ENCODE assay signal across 13 mouse cellular contexts in genomic region chr3:136761292-136761978, GRCm38 (mm10).
DNase-seq lines count a peak whose midpoint lies in the region; ATAC-seq and TF ChIP-seq lines count a peak whose summit lies in the region.
"Had no signal": no experiment of that assay in that cellular context is flagged by ENCODE, and none has a peak within 500 bp of the region (broad histone marks: within the 10 kb centered on the region; RNA-seq: fewer than 3 reads in every experiment).

No protein-coding gene starts in this region.

- peak; percentile 97 for TF ChIP-seq EP300 in CH12.LX (IDR thresholded peaks at IDR 0.05; ENCODE audit: low read length)

- TF ChIP-seq CTCF in CH12.LX (conservative IDR thresholded peaks at IDR 0.05 in 1 of 2, IDR thresholded peaks at IDR 0.05 in 1 of 2; ENCODE audit: low read depth in 2 of 2, low read length in 2 of 2), result no peak

- H3K4me3 ChIP-seq in CH12.LX (replicated peaks in 1 of 3; ENCODE audit: low read depth in 2 of 3, low read length in 2 of 3, poor library complexity in 1 of 3), result peak overlapping the region in 1 of 3 experiments; percentile 13
- H3K4me3 ChIP-seq in intestine, embryonic 15.5 days (replicated peaks), result no peak overlapping the region
- no peak overlapping the region for H3K4me3 ChIP-seq in forebrain, embryonic 14.5 days (ENCODE audit: low read depth, low read length)
- H3K4me3 ChIP-seq: stomach, embryonic 15.5 days had no signal

- WGBS in intestine, embryonic 15.5 days, result 65% methylated on average over 7 of the region's 7 CpGs
- 85% methylated on average over 7 of the region's 7 CpGs for WGBS in forebrain, embryonic 14.5 days

- dilution Hi-C loops in CH12.LX (cut with MboI; ENCODE audit: extremely low pct_ligation_motif_present, extremely low pct_unique_long_range_greater_than_20kb, low sequenced_read_pairs), result no loop called here

- H3K27me3 ChIP-seq in CH12.LX (replicated peaks), result no peaks in the 10 kb centered on the region
- no peaks in the 10 kb centered on the region for H3K27me3 ChIP-seq in intestine, embryonic 15.5 days (replicated peaks)
- H3K27me3 ChIP-seq in forebrain, embryonic 14.5 days (replicated peaks; ENCODE audit: control insufficient read depth, insufficient read depth, low read length), result no peaks in the 10 kb centered on the region
- H3K27me3 ChIP-seq: stomach, embryonic 15.5 days had no signal

- H3K79me2 ChIP-seq in CH12.LX (replicated peaks; ENCODE audit: control insufficient read depth, extremely low read depth, insufficient read depth, poor library complexity, severe bottlenecking), result peaks cover 60% of the 10 kb centered on the region

- H3K36me3 ChIP-seq in CH12.LX (replicated peaks in 1 of 2; ENCODE audit: control insufficient read depth in 1 of 2, insufficient read depth in 1 of 2, low read length in 1 of 2), result peaks cover 2 to 26% of the 10 kb centered on the region in 2 experiments
- H3K36me3 ChIP-seq in intestine, embryonic 15.5 days, result no peaks in the 10 kb centered on the region
- no peaks in the 10 kb centered on the region for H3K36me3 ChIP-seq in forebrain, embryonic 14.5 days (ENCODE audit: control insufficient read depth, insufficient read depth, low read length)
- H3K36me3 ChIP-seq: stomach, embryonic 15.5 days had no signal

- peak overlapping the region; percentile 86 for H3K27ac ChIP-seq in CH12.LX (ENCODE audit: insufficient read depth, low read depth)
- H3K27ac ChIP-seq in intestine, embryonic 15.5 days, result no peak overlapping the region
- H3K27ac ChIP-seq in forebrain, embryonic 14.5 days (ENCODE audit: low read depth, low read length), result no peak overlapping the region
- H3K27ac ChIP-seq: stomach, embryonic 15.5 days had no signal

- H3K9me3 ChIP-seq in CH12.LX (replicated peaks; ENCODE audit: low read length), result peaks cover 3% of the 10 kb centered on the region
- H3K9me3 ChIP-seq in intestine, embryonic 15.5 days, result no peaks in the 10 kb centered on the region
- H3K9me3 ChIP-seq in forebrain, embryonic 14.5 days (replicated peaks; ENCODE audit: control insufficient read depth, low read length), result no peaks in the 10 kb centered on the region
- H3K9me3 ChIP-seq: stomach, embryonic 15.5 days had no signal

- 0 out of 2 replicates have a peak, but pooled peaks have one; percentile 33 for TF ChIP-seq POLR2A in CH12.LX (IDR thresholded peaks at IDR 0.05; ENCODE audit: low read depth, low read length)

- peaks cover 21 to 81% of the 10 kb centered on the region in 2 experiments for H3K4me1 ChIP-seq in CH12.LX (ENCODE audit: control insufficient read depth in 1 of 2, insufficient read depth in 2 of 2)
- H3K4me1 ChIP-seq in intestine, embryonic 15.5 days (replicated peaks), result no peaks in the 10 kb centered on the region
- peaks cover 13% of the 10 kb centered on the region for H3K4me1 ChIP-seq in forebrain, embryonic 14.5 days (ENCODE audit: control insufficient read depth, insufficient read depth, low read length)

- peak overlapping the region; percentile 72; the same call in 1 of the 2 replicates for H3K9ac ChIP-seq in CH12.LX (ENCODE audit: insufficient read depth, low read depth)
- H3K9ac ChIP-seq in intestine, embryonic 15.5 days, result no peak overlapping the region
- no peak overlapping the region for H3K9ac ChIP-seq in forebrain, embryonic 14.5 days (ENCODE audit: low read length)
- H3K9ac ChIP-seq: stomach, embryonic 15.5 days had no signal

- TF ChIP-seq RAD21 in CH12.LX (IDR thresholded peaks at IDR 0.05; ENCODE audit: low read depth, low read length), result peak; percentile 5

- peak; percentile 43; the same call in 1 of the 2 replicates for ATAC-seq in intestine, embryonic 15.5 days
- ATAC-seq in monocyte, adult 5-6 weeks (replicated peaks; ENCODE audit: insufficient number of reproducible peaks, low FRiP score, low TSS enrichment, poor library complexity, severe bottlenecking), result peak; percentile 34; the same call in 1 of the 2 replicates
- no peak for ATAC-seq in forebrain, embryonic 14.5 days
- ATAC-seq: inflammation-experienced regulatory T-cells, adult 6 months had no signal

- H3K4me2 ChIP-seq in CH12.LX (ENCODE audit: insufficient read depth, low read depth, poor library complexity, severe bottlenecking), result peak overlapping the region; percentile 100
- no peak overlapping the region for H3K4me2 ChIP-seq in intestine, embryonic 15.5 days (replicated peaks)
- H3K4me2 ChIP-seq in forebrain, embryonic 14.5 days (ENCODE audit: low read length), result no peak overlapping the region
- H3K4me2 ChIP-seq: stomach, embryonic 15.5 days had no signal

- DNase-seq in CH12.LX (ENCODE audit: extremely low read depth), result peak; percentile 98
- DNase-seq in adrenal gland, adult 8-10 months, result peak; percentile 23
- DNase-seq in adipocyte (ENCODE audit: low spot score), result no peak
- no peak for DNase-seq in layer of hippocampus, postnatal 10 days (ENCODE audit: low spot score in 2 of 2)
- no peak for DNase-seq in forebrain, embryonic 14.5 days (ENCODE audit: low spot score)
- DNase-seq: cerebellum, adult 11-12 months; kidney, postnatal 4 days; lung, postnatal 14 days; retina, postnatal 1 day had no signal

- in situ Hi-C loops in CH12.LX (cut with MboI; ENCODE audit: low pct_ligation_motif_present, low pct_unique_long_range_greater_than_20kb, low sequenced_read_pairs), result no loop called here

TF ChIP-seq in CH12.LX, 34 proteins besides CTCF, POLR2A, EP300 and RAD21:
- peak; percentile 99 for TF ChIP-seq ETS1 (conservative IDR thresholded peaks at IDR 0.05; ENCODE audit: low read depth, low read length)
- TF ChIP-seq USF2 (conservative IDR thresholded peaks at IDR 0.05; ENCODE audit: low read depth, low read length), result no peak
- TF ChIP-seq MYC (IDR thresholded peaks at IDR 0.05; ENCODE audit: low read depth, low read length), result peak; percentile 97
- no peak for TF ChIP-seq UBTF (IDR thresholded peaks at IDR 0.05; ENCODE audit: low read depth, low read length)
- TF ChIP-seq ELF1 (IDR thresholded peaks at IDR 0.05; ENCODE audit: low read depth, low read length), result peak; percentile 64
- TF ChIP-seq IRF4 (IDR thresholded peaks at IDR 0.05; ENCODE audit: low read depth, low read length), result peak; percentile 90
- no peak for TF ChIP-seq ZC3H11A (IDR thresholded peaks at IDR 0.05; ENCODE audit: low read depth, low read length)
- 0 out of 2 replicates have a peak, but pooled peaks have one; percentile 50 for TF ChIP-seq TBP (conservative IDR thresholded peaks at IDR 0.05; ENCODE audit: low read depth, low read length)
- peak; percentile 87 for TF ChIP-seq RCOR1 (conservative IDR thresholded peaks at IDR 0.05; ENCODE audit: low read depth, low read length)
- no peak for TF ChIP-seq CHD1 (IDR thresholded peaks at IDR 0.05; ENCODE audit: low read depth, low read length)
- TF ChIP-seq ZNF384 (IDR thresholded peaks at IDR 0.05; ENCODE audit: low read depth, low read length), result peak; percentile 53
- peak; percentile 80; the same call in 1 of the 2 replicates for TF ChIP-seq CHD2 (IDR thresholded peaks at IDR 0.05; ENCODE audit: low read length)
- TF ChIP-seq GABPA (IDR thresholded peaks at IDR 0.05; ENCODE audit: insufficient replicate concordance, low read depth, low read length), result peak; percentile 14; the same call in 1 of the 2 replicates
- peak; percentile 98 for TF ChIP-seq SIN3A (IDR thresholded peaks at IDR 0.05; ENCODE audit: low read length)
- peak; percentile 100 for TF ChIP-seq MAFK (IDR thresholded peaks at IDR 0.05; ENCODE audit: insufficient replicate concordance, low read length)
- no peak for TF ChIP-seq USF1 (IDR thresholded peaks at IDR 0.05; ENCODE audit: low read depth, low read length)
- TF ChIP-seq ZKSCAN1 (IDR thresholded peaks at IDR 0.05; ENCODE audit: borderline replicate concordance, low read depth, low read length), result 0 out of 2 replicates have a peak, but pooled peaks have one; percentile 7
- TF ChIP-seq JUN (IDR thresholded peaks at IDR 0.05; ENCODE audit: insufficient read depth, low read depth, low read length), result peak; percentile 86
- 0 out of 2 replicates have a peak, but pooled peaks have one; percentile 46 for TF ChIP-seq E2F4 (IDR thresholded peaks at IDR 0.05; ENCODE audit: insufficient replicate concordance, low read depth, low read length)
- peak; percentile 83 for TF ChIP-seq TCF12 (IDR thresholded peaks at IDR 0.05; ENCODE audit: low read depth, low read length)
- TF ChIP-seq MAZ (IDR thresholded peaks at IDR 0.05; ENCODE audit: low read depth, low read length), result peak; percentile 98
- TF ChIP-seq NRF1 (IDR thresholded peaks at IDR 0.05; ENCODE audit: low read depth, low read length), result 0 out of 2 replicates have a peak, but pooled peaks have one; percentile 28
- peak; percentile 97 for TF ChIP-seq BHLHE40 (IDR thresholded peaks at IDR 0.05; ENCODE audit: low read depth, low read length)
- TF ChIP-seq JUND (conservative IDR thresholded peaks at IDR 0.05; ENCODE audit: low read depth, low read length), result peak; percentile 85
- peak; percentile 94 for TF ChIP-seq MAX (IDR thresholded peaks at IDR 0.05; ENCODE audit: low read length)
- no peak for TF ChIP-seq PAX5 (IDR thresholded peaks at IDR 0.05; ENCODE audit: low read length)
- peak; percentile 37; the same call in 1 of the 2 replicates for TF ChIP-seq SMC3 (IDR thresholded peaks at IDR 0.05; ENCODE audit: low read depth, low read length)
- 0 out of 2 replicates have a peak, but pooled peaks have one; percentile 20 for TF ChIP-seq KAT2A (IDR thresholded peaks at IDR 0.05; ENCODE audit: insufficient replicate concordance, low read length)
- peak; percentile 37; the same call in 1 of the 2 replicates for TF ChIP-seq ZMIZ1 (IDR thresholded peaks at IDR 0.05; ENCODE audit: low read depth, low read length)
- TF ChIP-seq POLR2AphosphoS2 (IDR thresholded peaks at IDR 0.05; ENCODE audit: low read depth, low read length), result no peak
- TF ChIP-seq MXI1 (IDR thresholded peaks at IDR 0.05; ENCODE audit: low read depth, low read length), result peak; percentile 99
- TF ChIP-seq NELFE (IDR thresholded peaks at IDR 0.05; ENCODE audit: low read depth, low read length), result 0 out of 2 replicates have a peak, but pooled peaks have one; percentile 31
- peak; percentile 92 for TF ChIP-seq MEF2A (IDR thresholded peaks at IDR 0.05; ENCODE audit: borderline replicate concordance, low read depth, low read length)
- TF ChIP-seq HCFC1 (IDR thresholded peaks at IDR 0.05; ENCODE audit: low read depth, low read length), result peak; percentile 36; the same call in 1 of the 2 replicates

Comparison
In these comparisons a context has a peak if more than half of its experiments do, and no peak if none do; other contexts are left out.
1. DNase-seq: peak in CH12.LX (single experiment) and adrenal gland, adult 8-10 months (single experiment); none in adipocyte (single experiment), layer of hippocampus, postnatal 10 days (0 of 2) and forebrain, embryonic 14.5 days (single experiment).